Mouse (Mus musculus): ENCODE results near the gene Btbd8. TPM values are rescaled to one million over a fixed set of nuclear protein-coding genes. Genes with fewer than 3 reads are reported as not detected.

The Btbd8 gene
- 8.8 and 10.3 TPM in 2 replicates for polyA plus RNA-seq (2016; fragmentation: Nextera tagmentation; extraction: Ambion mirVana)

GRCm38 (mm10) chr5:107437464-107438281 lies at the start of gene Btbd8:
Btbd8 (plus strand) TSS chr5:107437997.
- peak; percentile 97 for ATAC-seq (ENCODE audit: low FRiP score)
- H3K36me3 ChIP-seq = no peaks in the 10 kb centered on the region
- peak within 1 kb of the TSS; percentile 92 for H3K9ac ChIP-seq
- H3K9me3 ChIP-seq (replicated peaks) = no peaks in the 10 kb centered on the region
- peaks cover 5% of the 10 kb centered on the region for H3K4me1 ChIP-seq
- H3K27ac ChIP-seq = peak within 1 kb of the TSS; percentile 89
- peak within 1 kb of the TSS; percentile 65 for H3K4me2 ChIP-seq (replicated peaks)
- under 1% methylated on average over 51 of the region's 51 CpGs for WGBS
- no peaks in the 10 kb centered on the region for H3K27me3 ChIP-seq
- peak within 1 kb of the TSS; percentile 83 for H3K4me3 ChIP-seq

DNA sequence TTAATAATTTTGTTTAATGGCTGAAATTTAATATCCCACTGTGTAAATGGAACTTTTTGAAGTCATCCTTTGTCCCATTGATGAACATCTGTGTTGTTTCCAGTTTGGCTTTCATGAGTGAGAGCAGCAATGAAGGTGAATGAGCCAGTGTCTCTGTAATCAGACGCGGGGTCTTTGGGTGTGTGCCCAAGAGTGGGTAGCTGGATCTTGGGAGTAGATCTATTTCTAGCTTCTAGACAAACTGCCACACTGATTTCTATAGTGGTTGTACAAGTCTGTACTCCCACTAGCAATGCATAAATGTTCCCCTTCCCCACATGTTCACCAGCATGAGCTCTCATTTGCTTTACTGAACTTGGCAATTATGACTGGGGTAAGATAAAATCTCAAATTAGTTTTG lies 48.4 kb upstream of the Btbd8 start:
- H3K9ac ChIP-seq = no peak overlapping the region
- no peaks in the 10 kb centered on the region for H3K4me1 ChIP-seq
- no peaks in the 10 kb centered on the region for H3K27me3 ChIP-seq
- 92% methylated on average over 2 of the region's 2 CpGs for WGBS
- peaks cover 2% of the 10 kb centered on the region; the same call in 1 of the 2 replicates for H3K36me3 ChIP-seq
- H3K9me3 ChIP-seq (replicated peaks) = no peaks in the 10 kb centered on the region
- no peak overlapping the region for H3K4me3 ChIP-seq
- H3K27ac ChIP-seq = no peak overlapping the region
- ATAC-seq (ENCODE audit: low FRiP score) = no peak
- H3K4me2 ChIP-seq (replicated peaks) = no peak overlapping the region

GRCm38 (mm10) chr5:107394437-107394836 lies 43.4 kb upstream of the Btbd8 start:
- no peaks in the 10 kb centered on the region for H3K27me3 ChIP-seq
- no peak for ATAC-seq (ENCODE audit: low FRiP score)
- no peaks in the 10 kb centered on the region for H3K4me1 ChIP-seq
- no peak overlapping the region for H3K4me2 ChIP-seq (replicated peaks)
- H3K9ac ChIP-seq = no peak overlapping the region
- H3K27ac ChIP-seq = no peak overlapping the region
- no peak overlapping the region for H3K4me3 ChIP-seq
- WGBS = 59% methylated on average over 2 of the region's 2 CpGs
- H3K9me3 ChIP-seq (replicated peaks) = no peaks in the 10 kb centered on the region
- no peaks in the 10 kb centered on the region for H3K36me3 ChIP-seq

GRCm38 (mm10) chr5:107402436-107402835 lies 35.4 kb upstream of the Btbd8 start, which contains the start of gene Ephx4:
Ephx4 (plus strand) TSS chr5:107402736.
- no peak for ATAC-seq (ENCODE audit: low FRiP score)
- H3K27me3 ChIP-seq = peaks cover 32% of the 10 kb centered on the region
- peak within 1 kb of the TSS; percentile 70 for H3K4me3 ChIP-seq
- peaks cover 5% of the 10 kb centered on the region; the same call in 1 of the 2 replicates for H3K4me1 ChIP-seq
- WGBS = 26% methylated on average over 5 of the region's 5 CpGs
- no peaks in the 10 kb centered on the region for H3K36me3 ChIP-seq
- H3K27ac ChIP-seq = no peak within 1 kb of the TSS
- peak within 1 kb of the TSS; percentile 72 for H3K9ac ChIP-seq
- H3K4me2 ChIP-seq (replicated peaks) = peak within 1 kb of the TSS; percentile 100
- no peaks in the 10 kb centered on the region for H3K9me3 ChIP-seq (replicated peaks)

GRCm38 (mm10) chr5:107403011-107403946 lies 34.5 kb upstream of the Btbd8 start:
- ATAC-seq (ENCODE audit: low FRiP score) = peak; percentile 84
- Histone ChIP-seq H3K36me3 (no peaks in the 10 kb centered on the region), H3K27ac (no peak overlapping the region), H3K9ac (peak overlapping the region; percentile 72), H3K27me3 (peaks cover 32% of the 10 kb centered on the region), H3K4me2 (replicated peaks) (peak overlapping the region; percentile 100), H3K4me3 (peak overlapping the region; percentile 70), H3K9me3 (replicated peaks) (no peaks in the 10 kb centered on the region), H3K4me1 (peaks cover 5% of the 10 kb centered on the region; the same call in 1 of the 2 replicates)
- WGBS = under 1% methylated on average over 63 of the region's 80 CpGs

- WGBS = 29% methylated on average over 12 of the region's 12 CpGs
- ATAC-seq (ENCODE audit: low FRiP score) = no peak; the same call in 1 of the 2 replicates
- Histone ChIP-seq H3K27ac (no peak overlapping the region), H3K4me1 (peaks cover 5% of the 10 kb centered on the region; the same call in 1 of the 2 replicates), H3K27me3 (peaks cover 32% of the 10 kb centered on the region), H3K9ac (peak overlapping the region; percentile 72), H3K4me3 (peak overlapping the region; percentile 70), H3K36me3 (no peaks in the 10 kb centered on the region), H3K4me2 (replicated peaks) (peak overlapping the region; percentile 100), H3K9me3 (replicated peaks) (no peaks in the 10 kb centered on the region)
Measured at GRCm38 (mm10) chr5:107403947-107404684, 33.7 kb upstream of the Btbd8 start.

DNA sequence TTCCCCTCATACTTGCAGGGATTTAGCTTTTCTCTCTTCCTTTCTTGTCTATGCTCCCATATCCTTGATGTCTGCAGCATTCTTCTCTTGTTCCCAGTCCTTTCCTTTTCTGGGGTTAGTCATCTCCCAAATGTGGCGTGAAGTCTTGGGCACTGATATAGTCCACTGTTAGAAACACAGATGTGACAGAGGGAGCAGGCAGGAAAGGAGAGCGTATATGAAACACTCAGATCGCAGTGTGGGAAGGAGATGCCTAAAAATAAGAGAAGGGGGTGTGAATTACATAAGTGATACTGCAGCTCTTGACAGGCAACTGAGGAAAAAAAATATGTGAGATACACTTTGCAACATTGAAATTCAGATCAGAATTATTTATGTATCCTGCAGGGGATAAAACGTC lies 32.4 kb upstream of the Btbd8 start:
- peaks cover 32% of the 10 kb centered on the region for H3K27me3 ChIP-seq
- no peak overlapping the region for H3K9ac ChIP-seq
- ATAC-seq (ENCODE audit: low FRiP score) = no peak
- 91% methylated on average over 4 of the region's 4 CpGs for WGBS
- H3K9me3 ChIP-seq (replicated peaks) = no peaks in the 10 kb centered on the region
- H3K4me1 ChIP-seq = peaks cover 5% of the 10 kb centered on the region; the same call in 1 of the 2 replicates
- H3K27ac ChIP-seq = no peak overlapping the region
- no peak overlapping the region for H3K4me2 ChIP-seq (replicated peaks)
- no peaks in the 10 kb centered on the region for H3K36me3 ChIP-seq
- no peak overlapping the region for H3K4me3 ChIP-seq

DNA sequence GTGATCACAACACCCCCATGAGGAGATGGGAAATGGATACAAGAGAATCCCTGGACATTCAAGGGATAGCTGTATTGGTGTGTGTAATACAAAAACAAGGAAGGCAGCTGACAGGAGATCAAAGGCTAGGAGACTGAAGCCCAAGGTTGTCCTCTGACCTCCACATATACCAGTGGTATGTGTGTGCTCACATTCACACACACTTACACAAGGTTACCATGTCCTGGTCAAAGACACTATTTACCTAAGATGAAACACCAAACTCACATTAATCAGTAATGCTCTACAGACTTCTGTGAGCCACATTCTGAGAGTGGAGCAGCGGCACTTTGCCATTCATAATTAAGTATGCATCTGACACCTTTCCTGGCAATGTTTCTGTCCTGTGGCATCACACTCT lies 27.5 kb upstream of the Btbd8 start:
- ATAC-seq (ENCODE audit: low FRiP score) = no peak
- no peak overlapping the region for H3K4me3 ChIP-seq
- no peak overlapping the region for H3K27ac ChIP-seq
- no peaks in the 10 kb centered on the region for H3K4me1 ChIP-seq
- peaks cover 1% of the 10 kb centered on the region for H3K27me3 ChIP-seq
- WGBS = 89% methylated on average over 1 of the region's 1 CpGs
- no peak overlapping the region for H3K9ac ChIP-seq
- H3K9me3 ChIP-seq (replicated peaks) = no peaks in the 10 kb centered on the region
- H3K4me2 ChIP-seq (replicated peaks) = no peak overlapping the region
- no peaks in the 10 kb centered on the region for H3K36me3 ChIP-seq

- 61% methylated on average over 4 of the region's 4 CpGs for WGBS
- Histone ChIP-seq H3K9me3 (replicated peaks) (no peaks in the 10 kb centered on the region), H3K27me3 (no peaks in the 10 kb centered on the region), H3K9ac (no peak overlapping the region), H3K4me1 (no peaks in the 10 kb centered on the region), H3K4me2 (replicated peaks) (no peak overlapping the region), H3K27ac (no peak overlapping the region), H3K4me3 (no peak overlapping the region), H3K36me3 (no peaks in the 10 kb centered on the region)
- ATAC-seq (ENCODE audit: low FRiP score) = no peak
Measured at GRCm38 (mm10) chr5:107411326-107411725, 26.5 kb upstream of the Btbd8 start.

- H3K4me2 ChIP-seq (replicated peaks) = no peak overlapping the region
- H3K27me3 ChIP-seq = no peaks in the 10 kb centered on the region
- H3K36me3 ChIP-seq = no peaks in the 10 kb centered on the region
- ATAC-seq (ENCODE audit: low FRiP score) = no peak
- no peaks in the 10 kb centered on the region for H3K4me1 ChIP-seq
- no peaks in the 10 kb centered on the region for H3K9me3 ChIP-seq (replicated peaks)
- WGBS = 89% methylated on average over 2 of the region's 2 CpGs
- no peak overlapping the region for H3K4me3 ChIP-seq
- H3K9ac ChIP-seq = no peak overlapping the region
- no peak overlapping the region for H3K27ac ChIP-seq
Measured at GRCm38 (mm10) chr5:107412285-107412684, 25.5 kb upstream of the Btbd8 start.

- no peaks in the 10 kb centered on the region for H3K27me3 ChIP-seq
- ATAC-seq (ENCODE audit: low FRiP score) = no peak
- no peak overlapping the region for H3K27ac ChIP-seq
- no peaks in the 10 kb centered on the region for H3K9me3 ChIP-seq (replicated peaks)
- H3K4me3 ChIP-seq = no peak overlapping the region
- H3K4me1 ChIP-seq = no peaks in the 10 kb centered on the region
- H3K4me2 ChIP-seq (replicated peaks) = no peak overlapping the region
- 85% methylated on average over 2 of the region's 2 CpGs for WGBS
- no peak overlapping the region for H3K9ac ChIP-seq
- no peaks in the 10 kb centered on the region for H3K36me3 ChIP-seq
Measured at GRCm38 (mm10) chr5:107415098-107415497, 22.7 kb upstream of the Btbd8 start.

Measured in hindbrain, embryonic 12.5 days (tissue).